Mouse (Mus musculus) MEL (cell line): ENCODE data around the gene Clip4. TPM values are rescaled to one million over a fixed set of nuclear protein-coding genes. Genes with fewer than 3 reads are reported as not detected.

Experiments used
- DNase-seq: peaks from one replicate; pipeline ENCODE4 v3.0.0; 2011; ENCODE audit warnings: low read depth, low spot score
- H3K27ac ChIP-seq: 2 replicates; pipeline ENCODE4 v1.5.1; 2012; ENCODE audit warnings: low read depth, mild to moderate bottlenecking, control low read depth, low read length, moderate library complexity; ENCODE audit not compliant: control insufficient read depth
- H3K27me3 ChIP-seq, 2 experiments: fragments of 150-350 bp in 1 of 2; sonication (generic) in 1 of 2; 2 replicates each; pipeline ENCODE4 v1.6.1; 2012; ENCODE audit warnings: low read length in 2 of 2, mild to moderate bottlenecking in 2 of 2, improper control_type of control experiment in 1 of 2, moderate library complexity in 1 of 2; ENCODE audit not compliant: insufficient read depth in 2 of 2, control insufficient read depth in 1 of 2
- H3K36me3 ChIP-seq, 2 experiments: 2 replicates each; pipeline ENCODE4 v1.6.1; 2012 to 2014; ENCODE audit warnings: low read length in 2 of 2, improper control_type of control experiment in 1 of 2, inconsistent platforms in 1 of 2, mild to moderate bottlenecking in 1 of 2; ENCODE audit not compliant: insufficient read depth in 2 of 2, control insufficient read depth in 1 of 2
- H3K4me1 ChIP-seq, 2 experiments: fragments of 150-350 bp in 1 of 2; sonication (generic) in 1 of 2; 2 replicates each; pipeline ENCODE4 v1.6.1; 2012; ENCODE audit warnings: low read length in 2 of 2, improper control_type of control experiment in 1 of 2, mild to moderate bottlenecking in 1 of 2; ENCODE audit not compliant: insufficient read depth in 2 of 2, control insufficient read depth in 1 of 2
- H3K4me3 ChIP-seq, 2 experiments: fragments of 150-350 bp in 1 of 2; sonication (generic) in 1 of 2; 2 replicates each; pipeline ENCODE4 v1.5.1; 2012; ENCODE audit warnings: low read depth in 2 of 2, low read length in 2 of 2, mild to moderate bottlenecking in 2 of 2, moderate library complexity in 2 of 2, control low read depth in 1 of 2, improper control_type of control experiment in 1 of 2; ENCODE audit not compliant: control insufficient read depth in 1 of 2, insufficient read depth in 1 of 2
- H3K79me2 ChIP-seq: 2 replicates; pipeline ENCODE4 v1.6.1; 2012; ENCODE audit warnings: mild to moderate bottlenecking, low read length, moderate library complexity; ENCODE audit not compliant: control insufficient read depth, poor library complexity, insufficient read depth
- H3K9ac ChIP-seq: 2 replicates; pipeline ENCODE4 v1.6.1; 2012; ENCODE audit warnings: low read depth, mild to moderate bottlenecking, control low read depth, low read length, moderate library complexity; ENCODE audit not compliant: control insufficient read depth, poor library complexity, severe bottlenecking
- H3K9me3 ChIP-seq: fragments of 150-350 bp; sonication (generic); replicated peaks from 2 replicates; pipeline ENCODE4 v1.6.1; 2012; ENCODE audit warnings: mild to moderate bottlenecking, low read length, improper control_type of control experiment, moderate library complexity; ENCODE audit not compliant: insufficient read depth
- CHD1 ChIP-seq: IDR thresholded peaks from 2 replicates; pipeline ENCODE4 v1.6.1; 2012; ENCODE audit warnings: low read depth, mild to moderate bottlenecking, inconsistent platforms, low read length, improper control_type of control experiment
- CHD2 ChIP-seq: IDR thresholded peaks from 2 replicates; pipeline ENCODE4 v1.6.1; 2011; ENCODE audit warnings: low read length, improper control_type of control experiment
- CTCF ChIP-seq, 3 experiments: IDR thresholded peaks in 2 of 3; conservative IDR thresholded peaks in 1 of 3; 2 replicates each; pipeline ENCODE4 v1.5.1; 2011 to 2012; ENCODE audit warnings: low read length in 3 of 3, low read depth in 2 of 3, mild to moderate bottlenecking in 2 of 3, improper control_type of control experiment in 1 of 3, inconsistent platforms in 1 of 3, mixed read lengths in 1 of 3, moderate library complexity in 1 of 3; ENCODE audit not compliant: control insufficient read depth in 1 of 3, insufficient read depth in 1 of 3, poor library complexity in 1 of 3, severe bottlenecking in 1 of 3
- E2F4 ChIP-seq: IDR thresholded peaks from 2 replicates; pipeline ENCODE4 v1.6.1; 2011; ENCODE audit warnings: low read depth, low read length, improper control_type of control experiment, borderline replicate concordance
- EP300 ChIP-seq, 2 experiments: IDR thresholded peaks; 2 replicates each; pipeline ENCODE4 v1.6.1; 2011; ENCODE audit warnings: improper control_type of control experiment in 2 of 2, low read length in 2 of 2, low read depth in 1 of 2, mild to moderate bottlenecking in 1 of 2
- GABPA ChIP-seq: IDR thresholded peaks from 2 replicates; pipeline ENCODE4 v1.6.1; 2012; ENCODE audit warnings: low read depth, mild to moderate bottlenecking, inconsistent platforms, low read length, improper control_type of control experiment, moderate library complexity
- GATA1 ChIP-seq: IDR thresholded peaks from 2 replicates; pipeline ENCODE4 v1.6.1; 2011; ENCODE audit warnings: low read depth, low read length, improper control_type of control experiment
- HCFC1 ChIP-seq: IDR thresholded peaks from 2 replicates; pipeline ENCODE4 v1.6.1; 2012; ENCODE audit warnings: low read depth, mild to moderate bottlenecking, inconsistent platforms, low read length, improper control_type of control experiment, moderate library complexity
- JUND ChIP-seq: IDR thresholded peaks from 2 replicates; pipeline ENCODE4 v1.6.1; 2011; ENCODE audit warnings: low read depth, mild to moderate bottlenecking, improper control_type of control experiment, low read length
- MAFK ChIP-seq: IDR thresholded peaks from 2 replicates; pipeline ENCODE4 v1.6.1; 2011; ENCODE audit warnings: low read depth, mild to moderate bottlenecking, low read length, improper control_type of control experiment, borderline replicate concordance
- MXI1 ChIP-seq: IDR thresholded peaks from 2 replicates; pipeline ENCODE4 v1.6.1; 2011; ENCODE audit warnings: mild to moderate bottlenecking, low read depth, low read length, improper control_type of control experiment
- MYC ChIP-seq: IDR thresholded peaks from 2 replicates; pipeline ENCODE4 v1.6.1; 2011; ENCODE audit warnings: low read depth, mild to moderate bottlenecking, low read length, improper control_type of control experiment, moderate library complexity
- NRF1 ChIP-seq: IDR thresholded peaks from 2 replicates; pipeline ENCODE4 v1.6.1; 2014; ENCODE audit warnings: low read depth, mild to moderate bottlenecking, inconsistent platforms, low read length, improper control_type of control experiment, moderate library complexity; ENCODE audit not compliant: poor library complexity, insufficient read depth, severe bottlenecking
- POLR2A ChIP-seq, 2 experiments: IDR thresholded peaks; 2 replicates each; pipeline ENCODE4 v1.6.1; 2011 to 2012; ENCODE audit warnings: low read length in 2 of 2, mild to moderate bottlenecking in 2 of 2, control low read depth in 1 of 2, improper control_type of control experiment in 1 of 2, low read depth in 1 of 2, moderate library complexity in 1 of 2; ENCODE audit not compliant: control insufficient read depth in 1 of 2, insufficient read depth in 1 of 2, poor library complexity in 1 of 2
- POLR2AphosphoS5 ChIP-seq: IDR thresholded peaks from 2 replicates; pipeline ENCODE4 v1.6.1; 2012; ENCODE audit warnings: low read depth, borderline replicate concordance, mild to moderate bottlenecking, inconsistent platforms, low read length, moderate library complexity, mixed read lengths
- SIN3A ChIP-seq: IDR thresholded peaks from 2 replicates; pipeline ENCODE4 v1.6.1; 2012; ENCODE audit warnings: low read length, improper control_type of control experiment, inconsistent platforms
- TAL1 ChIP-seq: IDR thresholded peaks from 2 replicates; pipeline ENCODE4 v1.6.1; 2012; ENCODE audit warnings: mild to moderate bottlenecking, inconsistent platforms, low read length, moderate library complexity, mixed read lengths
- TBP ChIP-seq: IDR thresholded peaks from 2 replicates; pipeline ENCODE4 v1.8.0; 2011; ENCODE audit warnings: low read depth, low read length, improper control_type of control experiment
- USF1 ChIP-seq: IDR thresholded peaks from 2 replicates; pipeline ENCODE4 v1.6.1; 2014; ENCODE audit warnings: low read depth, mild to moderate bottlenecking, inconsistent platforms, low read length, improper control_type of control experiment, moderate library complexity
- USF2 ChIP-seq, 2 experiments: IDR thresholded peaks; 2 replicates each; pipeline ENCODE4 v1.6.1; 2011 to 2012; ENCODE audit warnings: improper control_type of control experiment in 2 of 2, low read length in 2 of 2, borderline replicate concordance in 1 of 2, inconsistent platforms in 1 of 2, low read depth in 1 of 2, mild to moderate bottlenecking in 1 of 2; ENCODE audit not compliant: insufficient read depth in 1 of 2
- ZC3H11A ChIP-seq: IDR thresholded peaks from 2 replicates; pipeline ENCODE4 v1.6.1; 2012; ENCODE audit warnings: low read depth, mild to moderate bottlenecking, inconsistent platforms, low read length, improper control_type of control experiment
- polyA plus RNA-seq, 2 experiments: library from polyadenylated mRNA; stranded (reverse) in 1 of 2; unstranded in 1 of 2; fragments of >175 nt in 1 of 2; fragments of >200 nt in 1 of 2; gene quantifications; 2 replicates each; pipeline versions ENCODE4 v1.2.1 to v1.2.4; 2012; ENCODE audit warnings: low replicate concordance in 2 of 2, low read depth in 1 of 2; ENCODE audit not compliant: insufficient read length in 2 of 2, insufficient read depth in 1 of 2, missing spikeins in 1 of 2
- total RNA-seq: library from RNA; depleted of rRNA; stranded (reverse); fragments of 300-350 nt; gene quantifications from 2 replicates; pipeline ENCODE4 v1.2.3, GENCODE M21; 2012

Clip4 gene
- total and polyA plus RNA-seq, 3 experiments: not detected

DNA sequence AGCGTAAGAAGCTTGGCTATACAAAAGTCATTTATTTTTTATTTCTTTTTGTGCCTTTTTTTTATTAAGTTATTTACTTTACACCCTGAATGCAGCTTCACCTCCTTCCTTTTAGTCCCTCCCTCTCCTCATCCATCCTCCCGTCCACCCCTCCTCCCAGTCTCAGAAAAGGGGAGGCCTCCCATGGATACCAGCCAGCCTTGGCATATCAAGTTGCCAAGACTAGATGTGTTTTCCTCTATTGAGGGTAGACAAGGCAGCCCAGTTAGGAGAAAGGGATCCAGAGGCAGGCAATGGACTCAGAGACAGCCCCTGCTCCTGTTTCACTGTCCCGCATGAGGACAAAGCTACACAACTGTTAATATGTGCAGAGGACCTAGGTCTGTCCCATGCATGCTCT, 93.9 kb downstream of the Clip4 start:
- H3K27me3 ChIP-seq: no peaks in the 10 kb centered on the region
- H3K4me1 ChIP-seq: no peaks in the 10 kb centered on the region
- no peaks in the 10 kb centered on the region for H3K9me3 ChIP-seq
- no peak for TF ChIP-seq POLR2AphosphoS5
- TF ChIP-seq MAFK: no peak
- TF ChIP-seq EP300 (IDR thresholded peaks at IDR 0.05; ENCODE audit: low read depth in 1 of 2, low read length in 2 of 2): no peak
- no peak for TF ChIP-seq NRF1
- no peak for TF ChIP-seq E2F4
- TF ChIP-seq USF2 (IDR thresholded peaks at IDR 0.05; ENCODE audit: borderline replicate concordance in 1 of 2, insufficient read depth in 1 of 2, low read depth in 1 of 2, low read length in 2 of 2): no peak
- no peak for TF ChIP-seq GATA1
- TF ChIP-seq USF1: no peak
- TF ChIP-seq JUND: no peak
- no peak for TF ChIP-seq CTCF (IDR thresholded peaks at IDR 0.05 in 2 of 3, conservative IDR thresholded peaks at IDR 0.05 in 1 of 3; ENCODE audit: control insufficient read depth in 1 of 3, insufficient read depth in 1 of 3, low read depth in 2 of 3, low read length in 3 of 3, poor library complexity in 1 of 3, severe bottlenecking in 1 of 3)
- TF ChIP-seq CHD2: no peak
- TF ChIP-seq HCFC1: no peak
- TF ChIP-seq POLR2A (IDR thresholded peaks at IDR 0.05; ENCODE audit: control insufficient read depth in 1 of 2, insufficient read depth in 1 of 2, low read depth in 1 of 2, low read length in 2 of 2, poor library complexity in 1 of 2): no peak
- TF ChIP-seq TBP: no peak
- TF ChIP-seq CHD1: no peak
- TF ChIP-seq, all 39 proteins: peak for 0
- Histone ChIP-seq H3K9ac (no peak overlapping the region), H3K4me3 (no peak overlapping the region), H3K79me2 (no peaks in the 10 kb centered on the region), H3K36me3 (no peaks in the 10 kb centered on the region), H3K27ac (no peak overlapping the region)
- no peak for DNase-seq

DNA sequence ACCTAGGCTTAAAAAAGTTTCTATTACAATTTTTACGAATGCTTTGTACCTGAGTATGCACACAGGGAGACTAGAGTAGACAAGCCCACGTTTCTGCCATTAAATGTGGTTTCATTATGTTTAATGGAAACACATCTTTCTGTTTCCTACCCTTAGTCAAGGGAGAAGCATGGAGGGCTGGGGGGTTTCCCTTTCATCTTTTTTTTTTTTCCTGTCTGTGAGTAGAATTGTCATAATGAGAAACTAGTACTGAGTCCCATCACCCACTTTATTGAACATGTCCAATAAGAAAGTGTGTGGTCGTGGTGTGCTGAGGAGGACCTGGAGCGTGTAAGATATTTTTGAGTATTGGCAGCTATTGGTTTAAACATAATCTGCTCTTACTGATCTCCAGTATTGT, 94.6 kb downstream of the Clip4 start:
- no peaks in the 10 kb centered on the region for H3K9me3 ChIP-seq
- TF ChIP-seq TAL1: no peak
- TF ChIP-seq GABPA: no peak
- TF ChIP-seq MXI1: no peak
- no peak for TF ChIP-seq USF2 (IDR thresholded peaks at IDR 0.05; ENCODE audit: borderline replicate concordance in 1 of 2, insufficient read depth in 1 of 2, low read depth in 1 of 2, low read length in 2 of 2)
- no peak for TF ChIP-seq CHD2
- no peak for TF ChIP-seq CTCF (IDR thresholded peaks at IDR 0.05 in 2 of 3, conservative IDR thresholded peaks at IDR 0.05 in 1 of 3; ENCODE audit: control insufficient read depth in 1 of 3, insufficient read depth in 1 of 3, low read depth in 2 of 3, low read length in 3 of 3, poor library complexity in 1 of 3, severe bottlenecking in 1 of 3)
- no peak for TF ChIP-seq SIN3A
- no peak for TF ChIP-seq GATA1
- TF ChIP-seq ZC3H11A: no peak
- no peak for TF ChIP-seq JUND
- TF ChIP-seq E2F4: no peak
- no peak for TF ChIP-seq USF1
- no peak for TF ChIP-seq MYC
- no peaks in the 10 kb centered on the region for H3K27me3 ChIP-seq
- DNase-seq: no peak
- H3K4me3 ChIP-seq: no peak overlapping the region
- no peaks in the 10 kb centered on the region for H3K4me1 ChIP-seq
- no peak overlapping the region for H3K27ac ChIP-seq
- H3K79me2 ChIP-seq: no peaks in the 10 kb centered on the region
- no peak overlapping the region for H3K9ac ChIP-seq
- H3K36me3 ChIP-seq: no peaks in the 10 kb centered on the region
